Mouse (Mus musculus) G1E (cell line): ENCODE data around the gene Samm50.

Source experiments
- CTCF ChIP-seq: IDR thresholded peaks from 2 replicates; pipeline ENCODE4 v1.5.1; 2012; ENCODE audit warnings: low read depth, low read length, inconsistent platforms, mixed read lengths
- GATA1 ChIP-seq: IDR thresholded peaks from 2 replicates; pipeline ENCODE4 v1.6.1; 2012; ENCODE audit warnings: borderline replicate concordance, low read length, inconsistent platforms, mixed read lengths
- TAL1 ChIP-seq: conservative IDR thresholded peaks from 2 replicates; pipeline ENCODE4 v1.6.1; 2012; ENCODE audit warnings: low read depth, low read length, inconsistent platforms, mixed read lengths

- TF ChIP-seq CTCF, result no peak
- TF ChIP-seq TAL1, result no peak
- no peak for TF ChIP-seq GATA1
These were observed 68.2 kb downstream of the Samm50 start for GRCm38 (mm10) chr15:84260123-84260822.
